In the genomic region with DNA sequence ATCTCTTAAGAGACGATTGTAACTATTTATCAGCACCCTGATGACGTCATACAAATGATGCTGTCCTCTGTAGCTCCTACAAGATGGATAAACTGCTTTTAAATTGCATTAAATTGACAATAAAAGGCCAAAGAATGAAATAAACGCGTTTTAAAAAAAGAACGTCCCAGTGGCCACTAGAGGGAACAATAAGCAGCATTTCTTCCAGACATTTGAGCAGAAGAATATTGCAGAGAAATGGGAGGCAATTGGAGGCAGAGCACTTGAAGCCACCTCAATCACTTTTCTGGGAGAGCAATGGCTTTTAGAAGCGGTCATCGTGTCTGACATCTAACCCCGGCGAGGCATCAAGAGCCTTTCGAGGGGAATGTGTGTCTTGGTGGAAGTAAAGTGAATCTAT, we compare ENCODE assay signal across 19 mouse cellular contexts.
DNase-seq lines count a peak whose midpoint lies in the region; TF ChIP-seq lines count a peak whose summit lies in the region.
"Had no signal": no experiment of that assay in that cellular context is flagged by ENCODE, and none has a peak within 500 bp of the region (broad histone marks: within the 10 kb centered on the region; RNA-seq: fewer than 3 reads in every experiment).

No protein-coding gene starts in this region.

- DNase-seq in gastrocnemius, adult 2 months, result no peak
- no peak for DNase-seq in gastrocnemius, adult 18-20 months (ENCODE audit: low spot score)
- DNase-seq in layer of hippocampus, adult 2 months (ENCODE audit: low spot score in 2 of 2), result no peak
- no peak for DNase-seq in layer of hippocampus, adult 8-10 months (ENCODE audit: low spot score in 2 of 2)
- DNase-seq in 3T3-L1 (ENCODE audit: low read depth, low spot score) (peak; percentile 24), NIH3T3 (ENCODE audit: low read depth) (peak; percentile 25)
- DNase-seq in adrenal gland, adult 18-20 months (ENCODE audit: low spot score in 2 of 2), result no peak
- DNase-seq in right cerebral cortex, adult 18-20 months, result no peak
- DNase-seq: adrenal gland, adult 8-10 months; cerebellum, adult 2 months; gastrocnemius, postnatal 10 days; kidney, adult 8-10 months; layer of hippocampus, postnatal 36 days; left cerebral cortex, postnatal 4 days; right cerebral cortex, postnatal 4 days; thymus, postnatal 4 days had no signal

- intact Hi-C loops in gastrocnemius, adult 2 months (cut with DNase I), result no loop called here

- TF ChIP-seq CTCF in gastrocnemius, adult 2 months (IDR thresholded peaks at IDR 0.05), result peak; percentile 44
- TF ChIP-seq CTCF in layer of hippocampus, adult 2 months (conservative IDR thresholded peaks at IDR 0.05), result peak; percentile 79

- H3K4me3 ChIP-seq in gastrocnemius, adult 2 months, result no peak overlapping the region
- no peak overlapping the region for H3K4me3 ChIP-seq in layer of hippocampus, adult 2 months
- H3K4me3 ChIP-seq: forebrain, embryonic 15.5 days; lung, embryonic 15.5 days; neural tube, embryonic 13.5 days had no signal

- H3K27ac ChIP-seq in gastrocnemius, adult 2 months, result no peak overlapping the region
- H3K27ac ChIP-seq in layer of hippocampus, adult 2 months, result no peak overlapping the region
- H3K27ac ChIP-seq: forebrain, embryonic 15.5 days; lung, embryonic 15.5 days; neural tube, embryonic 13.5 days had no signal

Comparison
In these comparisons a context has a peak if more than half of its experiments do, and no peak if none do; other contexts are left out.
1. DNase-seq: peak in 3T3-L1 (single experiment) and NIH3T3 (single experiment); none in gastrocnemius, adult 2 months (single experiment), gastrocnemius, adult 18-20 months (single experiment), layer of hippocampus, adult 2 months (0 of 2), layer of hippocampus, adult 8-10 months (0 of 2), adrenal gland, adult 18-20 months (0 of 2) and right cerebral cortex, adult 18-20 months (single experiment).